Comparison of ENCODE assay signal across 9 mouse cellular contexts in the genomic region with DNA sequence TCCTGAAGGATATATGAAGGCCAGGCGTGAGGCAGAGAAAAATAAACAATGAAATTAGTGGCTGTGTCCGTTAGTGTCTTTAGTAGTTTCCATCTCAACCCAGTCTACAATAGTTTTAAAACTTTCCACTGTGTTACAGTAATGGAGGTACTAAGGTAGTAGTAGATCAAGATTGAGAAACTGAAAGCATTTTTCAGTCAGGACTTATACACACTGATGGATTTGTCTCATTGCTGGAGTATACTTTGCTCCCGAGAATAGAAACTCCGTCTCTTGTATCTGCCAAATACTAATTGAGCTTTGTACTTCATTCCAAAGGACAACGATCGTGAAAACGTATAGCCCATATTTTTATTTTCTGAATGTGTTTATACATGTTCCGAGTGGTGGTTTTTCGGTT. TPM values are rescaled to one million over a fixed set of nuclear protein-coding genes. Genes with fewer than 3 reads are reported as not detected.
DNase-seq lines count a peak whose midpoint lies in the region; ATAC-seq and TF ChIP-seq lines count a peak whose summit lies in the region.
"Had no signal": no experiment of that assay in that cellular context is flagged by ENCODE, and none has a peak within 500 bp of the region (broad histone marks: within the 10 kb centered on the region; RNA-seq: fewer than 3 reads in every experiment).

No protein-coding gene starts in this region.

- peaks cover 15% of the 10 kb centered on the region for H3K4me1 ChIP-seq in forebrain, embryonic 12.5 days
- peaks cover 10% of the 10 kb centered on the region in 2 experiments; a peak in 3 of 4 replicates for H3K4me1 ChIP-seq in liver, embryonic 14.5 days (replicated peaks; ENCODE audit: control insufficient read depth in 2 of 2, insufficient read depth in 2 of 2, low read length in 1 of 2)

- intact Hi-C loops in gastrocnemius, adult 2 months (cut with DNase I): loop anchor here (5.0 kb wide), 1 partner anchor 323 kb away; no protein-coding TSS in a partner anchor

- H3K4me3 ChIP-seq in gastrocnemius, adult 2 months: peak overlapping the region; percentile 93
- peak overlapping the region; percentile 76 for H3K4me3 ChIP-seq in C2C12 (ENCODE audit: insufficient read depth, poor library complexity, severe bottlenecking)
- H3K4me3 ChIP-seq in forebrain, embryonic 12.5 days (replicated peaks): peak overlapping the region; percentile 84
- peak overlapping the region; percentile 83 to 88 for H3K4me3 ChIP-seq in liver, embryonic 14.5 days (ENCODE audit: insufficient read depth in 1 of 2, low read depth in 2 of 2, low read length in 2 of 2)

- H3K27me3 ChIP-seq in C2C12 (ENCODE audit: control insufficient read depth, insufficient read depth, insufficient read length): no peaks in the 10 kb centered on the region
- no peaks in the 10 kb centered on the region for H3K27me3 ChIP-seq in forebrain, embryonic 12.5 days
- no peaks in the 10 kb centered on the region for H3K27me3 ChIP-seq in liver, embryonic 14.5 days (ENCODE audit: control insufficient read depth, insufficient read depth, low read length)

- no peaks in the 10 kb centered on the region for H3K9me3 ChIP-seq in forebrain, embryonic 12.5 days
- H3K9me3 ChIP-seq in liver, embryonic 14.5 days (ENCODE audit: control insufficient read depth, low read length): no peaks in the 10 kb centered on the region

- H3K79me2 ChIP-seq in C2C12 (ENCODE audit: control insufficient read depth, insufficient read depth): peaks cover 80% of the 10 kb centered on the region

- ATAC-seq in forebrain, embryonic 12.5 days (ENCODE audit: low FRiP score): no peak
- ATAC-seq in liver, embryonic 14.5 days (ENCODE audit: insufficient read depth): no peak

- H3K27ac ChIP-seq in gastrocnemius, adult 2 months: peak overlapping the region; percentile 94
- H3K27ac ChIP-seq in forebrain, embryonic 12.5 days: peak overlapping the region; percentile 94; the same call in 1 of the 2 replicates
- peak overlapping the region; percentile 63 for H3K27ac ChIP-seq in liver, embryonic 14.5 days

- H3K79me3 ChIP-seq in C2C12 (ENCODE audit: low read depth): peaks cover 33% of the 10 kb centered on the region

- no peak for DNase-seq in gastrocnemius, adult 2 months
- no peak for DNase-seq in gastrocnemius, adult 8-10 months (ENCODE audit: low spot score in 2 of 2)
- peak in 1 of 3 experiments; percentile 19 for DNase-seq in liver, embryonic 14.5 days (ENCODE audit: low read depth in 3 of 3, low spot score in 3 of 3)
- no peak for DNase-seq in T-cell, adult 2 months (ENCODE audit: low spot score)
- no peak for DNase-seq in thymus, adult 18-20 months
- no peak for DNase-seq in layer of hippocampus, postnatal 36 days
- DNase-seq: lung, postnatal 10 days had no signal

- TF ChIP-seq EP300 in liver, embryonic 14.5 days (IDR thresholded peaks at IDR 0.05; ENCODE audit: low read depth): no peak

- H3K4me2 ChIP-seq in forebrain, embryonic 12.5 days: peak overlapping the region; percentile 67
- peak overlapping the region; percentile 94 for H3K4me2 ChIP-seq in liver, embryonic 14.5 days (ENCODE audit: low read depth)

- peak overlapping the region; percentile 89 for H3K9ac ChIP-seq in forebrain, embryonic 12.5 days
- peak overlapping the region; percentile 89 for H3K9ac ChIP-seq in liver, embryonic 14.5 days (replicated peaks)

- no peak for TF ChIP-seq CTCF in gastrocnemius, adult 2 months (IDR thresholded peaks at IDR 0.05)
- no peak for TF ChIP-seq CTCF in C2C12 (IDR thresholded peaks at IDR 0.05; ENCODE audit: control insufficient read depth, insufficient read depth, insufficient read length)
- no peak for TF ChIP-seq CTCF in liver, embryonic 14.5 days (IDR thresholded peaks at IDR 0.05; ENCODE audit: low read depth)

- peak overlapping the region; percentile 85 for H3ac ChIP-seq in C2C12 (ENCODE audit: control insufficient read depth, insufficient read length, low read depth)

- H3K36me3 ChIP-seq in C2C12 (ENCODE audit: control insufficient read depth, insufficient read depth): peaks cover 14% of the 10 kb centered on the region
- H3K36me3 ChIP-seq in forebrain, embryonic 12.5 days (replicated peaks): peaks cover 5% of the 10 kb centered on the region
- H3K36me3 ChIP-seq in liver, embryonic 14.5 days (replicated peaks; ENCODE audit: control insufficient read depth, insufficient read depth, low read depth): peaks cover 1% of the 10 kb centered on the region; the same call in 1 of the 2 replicates

- 47% methylated on average over 9 of the region's 9 CpGs for WGBS in forebrain, embryonic 12.5 days
- 33% methylated on average over 9 of the region's 9 CpGs for WGBS in liver, embryonic 14.5 days (ENCODE audit: insufficient replicate concordance)

TF ChIP-seq in C2C12, 6 proteins besides CTCF, POLR2A, EP300 and RAD21:
- TF ChIP-seq MAX (IDR thresholded peaks at IDR 0.05) (no peak), MYOD1 (IDR thresholded peaks at IDR 0.05; ENCODE audit: control insufficient read depth, insufficient read length, low read depth) (no peak), CEBPB (IDR thresholded peaks at IDR 0.05; ENCODE audit: low read depth) (no peak)

RNA-seq across cellular contexts. Expression of gene Trmt1l, which starts 1.0 kb away (rescaled TPM):
- total RNA-seq in gastrocnemius, adult 2 months (2021): 10 to 100 TPM; 15.3 to 18.7 TPM
- 10 to 100 TPM; 11.7 to 15.5 (median 13.7) TPM for total RNA-seq in gastrocnemius, adult 8-10 months (2022)
- 9.7 TPM for polyA plus RNA-seq in C2C12 (2012; fragmentation: generic; extraction: Trizol)
- 60.1 and 63.3 TPM in 2 replicates for polyA plus RNA-seq in forebrain, embryonic 12.5 days (2016; fragmentation: Nextera tagmentation; extraction: Ambion mirVana)
- 7.6 and 9.8 TPM in 2 replicates for polyA plus RNA-seq in liver, embryonic 14.5 days (2012; rRNA removed)
- polyA plus RNA-seq in liver, embryonic 14.5 days (2014; fragmentation: Nextera tagmentation; extraction: Ambion mirVana): 11.8 and 13.8 TPM in 2 replicates
- 10 to 100 TPM; 36.1 to 36.5 TPM for total RNA-seq in layer of hippocampus, postnatal 36 days (2021)

RNA-seq across cellular contexts. Expression of gene Swt1, which starts 1.1 kb away (rescaled TPM):
- 10 to 100 TPM in 1 of 2 experiments, 1 to 10 TPM in 1; 7.1 to 12.0 TPM for total RNA-seq in gastrocnemius, adult 2 months (2021)
- 1 to 10 TPM; 5.3 to 8.9 (median 6.3) TPM for total RNA-seq in gastrocnemius, adult 8-10 months (2022)
- 1.7 TPM for polyA plus RNA-seq in C2C12 (2012; fragmentation: generic; extraction: Trizol)
- polyA plus RNA-seq in forebrain, embryonic 12.5 days (2016; fragmentation: Nextera tagmentation; extraction: Ambion mirVana): 26.9 and 27.1 TPM in 2 replicates
- 5.6 and 9.7 TPM in 2 replicates for polyA plus RNA-seq in liver, embryonic 14.5 days (2012; rRNA removed)
- 19.1 and 19.7 TPM in 2 replicates for polyA plus RNA-seq in liver, embryonic 14.5 days (2014; fragmentation: Nextera tagmentation; extraction: Ambion mirVana)
- total RNA-seq in layer of hippocampus, postnatal 36 days (2021): 10 to 100 TPM; 15.0 to 17.2 TPM
